Mouse (Mus musculus): ENCODE results near the gene Gadd45g. TPM values are rescaled to one million over a fixed set of nuclear protein-coding genes. Genes with fewer than 3 reads are reported as not detected.

Gadd45g gene
- total RNA-seq (2021), result 10 to 100 TPM; 10.1 to 33.9 TPM
- long read RNA-seq, experiment 1, transcript Gadd45g-201 (4 exons, 1,071 nt), result major isoform, 72 of 84 reads
- long read RNA-seq, experiment 1, partial matches to known transcripts, result 5 of 84 reads
- long read RNA-seq, experiment 1, other reads (novel, unspliced or antisense), result 4 of 84 reads
- long read RNA-seq, experiment 2, transcript Gadd45g-201 (4 exons, 1,071 nt), result major isoform, 146 of 157 reads
- long read RNA-seq, experiment 2, partial matches to known transcripts, result 4 of 157 reads
- long read RNA-seq, experiment 2, other reads (novel, unspliced or antisense), result 6 of 157 reads

DNA sequence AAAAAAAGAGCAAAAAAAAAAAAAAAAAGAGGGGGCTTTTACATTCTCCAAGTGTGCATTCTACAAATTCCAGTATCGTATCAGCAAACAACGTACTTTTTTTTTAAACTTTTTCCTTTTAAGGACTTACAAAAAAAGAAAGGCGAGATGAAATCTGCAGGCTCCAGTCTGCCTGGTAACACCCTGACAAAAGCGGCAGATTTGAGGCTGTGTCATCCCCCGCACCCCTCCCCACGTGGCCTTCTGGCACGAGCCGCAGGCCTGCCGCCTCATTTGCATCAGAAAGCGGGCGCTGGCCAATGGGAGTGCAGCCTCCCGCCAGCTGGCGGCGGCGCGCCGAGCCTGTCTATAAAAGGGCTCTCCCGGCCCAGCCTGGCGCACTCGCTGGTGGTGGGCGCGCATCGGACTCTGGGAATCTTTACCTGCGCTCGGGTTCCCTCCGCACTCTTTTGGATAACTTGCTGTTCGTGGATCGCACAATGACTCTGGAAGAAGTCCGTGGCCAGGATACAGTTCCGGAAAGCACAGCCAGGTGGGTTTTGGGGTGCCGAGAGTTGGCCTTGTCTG is at the start of gene Gadd45g:
Gene Gadd45g, plus strand, starts transcription at position 378 of the 567 bp plus-strand sequence.
- intact Hi-C loops (cut with DNase I; ENCODE audit: low total_unique reads), result loop anchor here (5.0 to 10.0 kb wide), 2 partner anchors 56 to 178 kb away; no protein-coding TSS in a partner anchor
- DNase-seq, result peak; percentile 97

DNA sequence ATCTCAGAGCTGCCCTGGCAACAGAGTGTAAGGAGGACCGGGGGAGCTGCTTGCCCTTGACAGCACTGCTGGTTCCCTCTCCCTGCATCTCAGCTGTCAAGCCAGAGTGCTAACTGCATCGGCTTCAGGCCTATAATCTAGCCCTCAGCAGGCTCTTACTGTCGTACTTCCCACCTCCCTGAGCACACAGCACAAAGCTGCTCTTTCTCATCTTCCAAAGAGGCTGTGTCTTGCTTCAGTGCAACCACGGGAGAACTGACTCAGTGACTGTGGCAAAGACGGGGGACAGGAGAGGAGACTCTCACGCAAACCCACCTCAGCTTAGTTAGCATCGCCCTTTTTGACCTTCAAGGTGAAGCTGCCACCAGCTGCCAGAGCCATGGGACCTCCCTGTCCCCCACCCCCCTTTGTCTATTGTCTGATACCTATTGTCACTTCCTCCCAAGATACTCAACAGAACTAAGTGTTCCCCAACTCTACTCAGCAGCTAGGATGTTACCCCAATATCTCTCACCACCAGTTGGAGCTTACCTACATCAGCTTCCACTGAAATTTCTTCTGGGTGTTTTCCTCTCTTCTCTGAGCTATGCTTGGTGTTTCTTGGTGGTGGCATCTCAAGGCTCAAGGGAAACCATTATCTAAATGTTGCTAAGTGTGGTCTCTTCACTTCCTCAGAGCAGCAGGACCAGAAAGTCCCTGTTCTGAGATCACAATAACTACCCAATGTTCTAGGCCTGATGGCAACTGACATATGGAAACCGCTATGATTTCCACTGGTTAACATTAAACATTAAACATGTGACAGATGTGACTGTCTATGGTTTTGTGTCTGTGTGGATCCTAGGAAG is 48.4 kb upstream of the Gadd45g start:
- DNase-seq, result no peak
- intact Hi-C loops (cut with DNase I; ENCODE audit: low total_unique reads), result no loop called here

DNA sequence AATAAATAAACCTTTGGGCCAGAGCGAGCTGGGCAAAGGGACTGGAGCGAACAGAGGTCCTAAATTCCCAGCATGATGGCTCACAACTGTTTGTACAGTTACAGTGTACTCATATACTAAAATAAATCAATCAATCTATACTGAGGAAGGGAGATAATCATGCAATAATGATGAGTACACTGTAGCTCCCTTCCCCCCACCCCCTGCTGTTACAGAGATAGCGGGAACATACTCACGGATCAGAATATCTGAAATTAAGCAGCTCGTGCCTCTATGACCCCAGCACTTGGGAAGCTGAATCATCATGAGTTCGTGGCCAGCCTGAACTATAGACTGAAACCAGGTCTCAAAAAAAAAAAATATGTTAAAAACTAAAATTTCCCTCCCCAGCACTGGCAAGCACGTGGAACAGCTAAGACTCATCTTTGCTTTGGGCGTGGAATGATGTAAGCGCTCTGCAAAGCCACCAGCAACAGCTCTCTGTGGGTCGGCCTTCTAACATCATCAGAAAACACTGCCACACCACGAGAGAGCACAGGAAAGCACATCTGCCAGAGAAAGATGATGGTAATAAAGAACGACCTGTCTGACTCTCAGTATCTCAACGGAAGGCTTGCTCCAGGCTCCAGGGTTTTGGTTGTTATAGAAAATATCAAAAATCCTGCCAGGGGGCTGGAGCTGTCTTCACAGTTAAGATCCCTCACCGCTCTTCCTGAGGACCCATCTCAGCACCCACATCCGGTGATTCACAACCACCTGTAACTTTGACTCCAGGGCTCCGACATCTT is 46.5 kb upstream of the Gadd45g start:
- DNase-seq, result no peak
- intact Hi-C loops (cut with DNase I; ENCODE audit: low total_unique reads), result no loop called here

DNA sequence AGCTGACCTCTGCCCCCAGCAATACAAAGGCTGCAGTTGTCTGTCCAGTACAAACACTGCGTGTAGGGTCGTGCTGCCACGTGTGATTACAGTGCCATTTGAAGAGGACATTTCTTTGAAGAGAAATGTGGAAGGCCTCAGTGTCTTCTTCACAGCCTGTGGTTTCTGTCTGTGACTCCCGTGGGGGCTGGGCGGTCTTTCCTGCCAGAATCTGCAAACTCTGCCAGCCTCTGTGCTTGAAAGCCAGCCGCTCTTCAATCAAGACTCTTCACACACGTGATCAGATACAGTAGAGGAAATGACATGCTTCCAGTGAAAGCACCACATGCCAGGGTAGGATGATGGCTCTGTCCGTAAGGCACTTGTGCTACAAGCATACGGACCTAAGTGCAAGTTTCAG is 45.6 kb upstream of the Gadd45g start:
- DNase-seq, result no peak
- intact Hi-C loops (cut with DNase I; ENCODE audit: low total_unique reads), result no loop called here

DNA sequence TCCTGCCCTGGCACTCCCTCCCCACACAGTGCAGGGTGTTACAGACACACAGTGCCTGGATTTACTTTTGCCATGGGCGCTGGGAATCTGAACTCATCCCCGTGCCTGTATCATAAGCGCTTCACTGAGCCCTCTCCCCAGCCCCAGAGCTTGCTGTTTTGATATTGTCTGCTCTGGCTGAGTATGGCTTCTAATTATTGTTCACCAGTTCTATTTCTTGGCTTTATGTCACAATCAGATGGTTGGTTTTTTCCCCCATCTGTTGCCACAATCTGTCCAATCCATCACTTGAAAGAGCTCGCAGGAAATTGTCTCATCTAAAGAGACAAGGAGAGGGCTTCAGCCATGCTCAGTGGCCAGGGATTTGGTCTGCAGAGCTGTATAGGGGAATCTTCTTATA is 40.8 kb upstream of the Gadd45g start:
- intact Hi-C loops (cut with DNase I; ENCODE audit: low total_unique reads), result no loop called here

DNA sequence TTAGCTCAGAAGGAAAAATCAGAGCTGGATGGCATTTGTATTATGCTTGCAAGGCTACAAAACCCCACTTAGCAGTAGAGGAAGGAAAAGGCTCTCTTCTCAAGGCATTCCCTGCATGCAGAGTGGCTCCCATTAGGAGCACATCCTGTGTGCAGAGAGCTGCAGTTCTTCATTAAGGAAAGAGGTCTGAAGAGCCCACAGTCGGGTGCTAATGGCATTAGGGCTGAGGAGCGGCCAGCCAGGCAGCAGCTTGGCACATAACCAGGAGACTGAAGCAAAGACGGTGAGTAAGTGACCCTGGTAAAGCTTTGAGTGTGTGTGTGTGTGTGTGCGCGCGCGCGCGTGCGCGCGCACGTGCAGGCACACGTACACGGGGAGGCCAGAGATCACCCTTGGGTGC is 40.3 kb upstream of the Gadd45g start:
- intact Hi-C loops (cut with DNase I; ENCODE audit: low total_unique reads), result no loop called here
- DNase-seq, result no peak

More for the DNA sequence above, 40.8 kb upstream of the Gadd45g start:
- no peak for DNase-seq

DNA sequence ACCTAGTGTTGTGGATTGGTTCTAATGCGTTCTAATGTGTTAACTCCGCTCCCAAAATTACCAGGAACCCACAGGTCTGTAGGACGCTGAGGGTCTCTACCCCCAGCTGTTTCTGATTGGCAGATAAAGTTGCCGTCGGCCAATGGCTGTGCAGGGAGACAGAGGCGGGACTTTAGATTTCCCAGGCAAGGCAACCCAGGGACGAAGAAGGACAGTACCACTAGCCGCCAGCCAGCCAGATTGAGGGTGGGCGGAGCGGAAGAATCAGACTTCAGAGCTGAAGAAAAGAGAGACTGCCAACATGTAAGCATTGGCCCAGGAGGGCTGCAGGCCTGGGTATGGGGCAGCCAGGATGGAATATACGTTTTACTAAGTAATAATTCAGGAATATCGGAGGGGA is 38.3 kb upstream of the Gadd45g start:
- no peak for DNase-seq
- intact Hi-C loops (cut with DNase I; ENCODE audit: low total_unique reads), result no loop called here

DNA sequence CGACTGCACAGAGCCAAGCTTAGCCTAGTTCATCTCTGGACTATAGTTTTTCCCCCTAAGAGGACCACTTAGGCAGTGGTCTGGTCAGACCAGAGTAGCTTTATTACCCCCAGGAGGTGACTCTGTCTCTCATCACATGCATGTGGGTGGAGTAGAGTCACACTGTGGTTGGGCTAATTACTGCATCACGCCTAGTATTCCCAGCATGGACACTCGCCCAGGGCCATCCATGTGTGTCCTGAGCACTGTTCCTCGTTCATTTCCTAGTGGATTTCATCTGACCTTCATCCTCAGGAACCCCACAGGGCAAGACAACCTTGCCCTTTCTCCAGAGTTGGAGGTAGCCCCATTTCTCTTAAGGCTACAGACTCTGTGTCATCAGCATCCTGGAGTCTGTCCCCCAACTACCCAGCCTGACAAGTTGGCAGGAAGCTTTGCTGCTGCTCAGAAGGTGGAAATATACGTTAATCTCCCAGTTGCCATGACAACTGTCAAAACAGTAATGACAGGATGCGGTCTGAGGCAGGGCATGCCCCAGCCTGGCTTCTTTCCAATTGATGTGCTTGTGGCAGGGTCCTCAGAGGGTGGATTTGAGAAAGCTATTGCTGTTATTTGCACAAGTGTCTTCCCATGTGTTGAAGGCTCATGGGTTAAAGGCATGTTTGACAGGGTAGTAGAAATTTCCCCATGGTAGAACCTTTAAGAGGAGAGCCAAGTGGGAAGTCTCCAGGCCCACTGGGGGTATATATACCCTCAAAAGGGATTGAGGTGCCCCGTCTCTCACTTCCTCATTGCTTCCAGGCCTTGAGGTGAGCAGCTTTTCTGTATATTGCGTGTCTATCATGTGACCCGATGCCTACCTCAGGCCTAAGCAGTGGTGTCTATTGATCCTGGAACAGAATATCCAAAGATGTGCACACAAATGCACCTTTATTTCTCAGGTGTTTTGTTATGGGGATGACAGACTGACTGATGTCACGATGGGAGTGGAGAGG is 32.6 kb upstream of the Gadd45g start:
- DNase-seq, result no peak
- intact Hi-C loops (cut with DNase I; ENCODE audit: low total_unique reads), result no loop called here

DNA sequence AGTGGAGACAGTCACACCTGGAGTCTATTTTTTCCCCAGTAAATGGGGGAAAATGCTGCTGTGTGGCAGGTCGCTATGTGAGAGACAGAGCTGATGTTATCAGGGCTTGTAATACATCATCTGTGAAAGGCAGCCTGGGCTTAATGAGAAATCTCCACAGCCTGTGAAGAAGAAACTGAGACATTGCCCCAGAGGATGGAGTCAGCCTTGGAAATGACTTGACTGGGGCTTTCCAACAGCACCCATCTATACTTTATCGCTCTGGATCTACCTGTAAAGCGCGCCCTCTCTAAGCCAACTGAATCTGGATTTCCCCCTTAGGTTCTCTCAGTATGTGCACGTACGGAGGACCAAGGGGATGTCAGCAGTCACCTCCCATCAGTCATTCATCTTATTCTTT is 31.8 kb upstream of the Gadd45g start:
- no peak for DNase-seq
- intact Hi-C loops (cut with DNase I; ENCODE audit: low total_unique reads), result no loop called here

DNA sequence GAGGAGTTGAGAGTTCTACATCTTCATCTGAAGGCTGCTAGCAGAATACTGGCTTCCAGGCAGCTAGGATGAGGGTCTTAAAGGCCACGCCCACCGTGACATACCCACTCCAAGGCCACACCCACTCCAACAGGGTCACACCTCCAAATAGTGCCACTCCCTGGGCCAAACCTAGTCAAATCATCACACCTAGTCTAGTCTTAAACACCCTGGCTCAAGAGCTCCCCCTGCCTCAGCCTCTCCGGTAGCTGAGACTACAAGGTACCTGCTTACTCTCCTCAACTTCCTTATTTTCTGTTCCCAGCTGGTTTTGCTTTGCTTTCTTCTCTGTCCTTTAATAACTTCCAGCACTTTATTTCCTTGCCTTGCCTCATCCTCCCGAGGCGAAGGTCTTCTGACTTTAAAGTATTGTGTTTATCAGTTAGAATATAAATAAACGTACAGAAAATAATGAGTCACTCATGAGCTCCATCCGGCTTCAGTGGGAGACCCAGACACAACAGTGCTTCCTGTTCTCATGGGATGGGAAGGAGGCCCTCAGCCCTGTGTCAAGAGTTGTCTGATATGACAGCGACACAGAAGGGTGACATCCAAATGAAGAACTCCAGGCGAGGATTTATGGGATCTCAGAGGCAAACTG is 30.5 kb upstream of the Gadd45g start:
- DNase-seq, result no peak
- intact Hi-C loops (cut with DNase I; ENCODE audit: low total_unique reads), result no loop called here

DNA sequence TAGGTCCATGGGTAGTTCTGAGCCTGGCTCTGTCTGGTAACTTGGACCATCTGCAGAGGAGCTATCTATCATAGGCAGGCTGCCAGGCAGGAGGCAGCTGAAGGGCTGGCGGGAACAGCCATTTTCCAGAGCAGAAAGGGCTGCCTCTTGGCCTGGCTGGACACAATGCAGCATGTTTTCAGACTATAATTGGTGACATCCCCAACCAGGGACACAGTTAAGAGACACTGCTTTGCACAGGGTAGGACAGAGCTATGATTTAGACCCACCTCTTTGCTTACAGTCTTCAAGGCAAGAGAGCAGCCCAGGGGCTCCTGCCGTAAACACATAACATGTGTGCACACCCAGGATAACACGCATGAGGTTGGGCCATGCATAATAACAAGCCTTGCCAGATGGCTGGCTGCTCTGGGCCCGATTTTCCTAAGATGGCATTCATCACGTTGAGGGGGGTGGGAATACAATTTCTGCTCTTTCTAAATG is 29.9 kb upstream of the Gadd45g start:
- intact Hi-C loops (cut with DNase I; ENCODE audit: low total_unique reads), result no loop called here
- peak; percentile 19 for DNase-seq

DNA sequence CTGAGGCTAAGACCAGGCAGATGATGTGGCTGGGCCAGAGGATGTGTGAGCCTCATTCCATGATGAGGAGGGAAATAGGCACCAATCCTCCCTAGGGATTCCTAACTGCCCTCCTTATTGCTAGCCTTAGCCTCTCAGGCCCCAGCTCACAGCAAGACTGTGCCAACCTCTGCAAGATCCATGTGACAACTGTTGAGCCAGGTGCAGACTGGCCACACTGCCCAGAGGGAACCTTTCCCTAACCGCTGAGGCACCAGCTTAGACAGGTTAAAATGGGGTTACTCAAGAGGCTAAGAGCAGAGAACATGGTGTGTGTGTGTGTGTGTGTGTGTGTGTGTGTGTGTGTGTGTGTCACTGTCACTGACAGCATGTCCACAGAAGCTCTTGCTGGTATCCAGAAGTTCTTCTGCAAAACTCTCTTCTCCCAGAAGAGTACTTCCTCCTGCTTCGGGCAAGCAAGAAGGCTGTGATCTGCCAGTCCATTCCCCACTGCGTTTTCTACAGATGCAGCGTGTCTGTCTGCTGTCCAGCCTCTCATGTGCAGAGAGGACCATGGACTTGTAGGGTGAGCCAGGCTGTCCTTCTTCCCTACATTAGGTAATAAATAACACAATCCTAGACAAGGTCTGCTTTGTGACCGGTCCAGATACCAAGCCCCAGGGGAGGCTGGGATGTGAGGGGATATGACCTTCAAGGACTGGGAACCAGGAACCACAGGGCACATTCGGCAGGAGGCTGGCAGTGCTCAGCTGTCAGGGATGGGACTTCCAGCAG is 28.1 kb upstream of the Gadd45g start:
- intact Hi-C loops (cut with DNase I; ENCODE audit: low total_unique reads), result no loop called here
- DNase-seq, result no peak

DNA sequence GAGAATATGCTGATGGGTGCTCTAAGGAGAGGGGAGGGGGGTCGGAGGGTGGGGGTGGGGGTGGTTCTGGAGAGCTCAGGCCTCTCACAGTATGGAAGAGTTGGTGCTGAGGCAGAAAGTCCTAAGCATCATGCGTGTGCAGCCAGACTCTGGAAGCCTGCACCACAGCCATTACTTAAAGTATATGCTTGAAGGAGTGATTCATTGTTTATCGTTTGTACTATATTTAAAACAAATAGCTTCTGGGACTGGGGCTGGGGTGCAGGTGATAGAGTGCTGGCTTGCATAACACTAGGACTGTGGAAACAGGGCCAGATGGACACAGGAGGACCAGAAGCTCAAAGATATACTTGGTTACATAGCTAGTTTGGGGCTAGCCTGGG is 27.5 kb upstream of the Gadd45g start:
- no peak for DNase-seq
- intact Hi-C loops (cut with DNase I; ENCODE audit: low total_unique reads), result no loop called here

DNA sequence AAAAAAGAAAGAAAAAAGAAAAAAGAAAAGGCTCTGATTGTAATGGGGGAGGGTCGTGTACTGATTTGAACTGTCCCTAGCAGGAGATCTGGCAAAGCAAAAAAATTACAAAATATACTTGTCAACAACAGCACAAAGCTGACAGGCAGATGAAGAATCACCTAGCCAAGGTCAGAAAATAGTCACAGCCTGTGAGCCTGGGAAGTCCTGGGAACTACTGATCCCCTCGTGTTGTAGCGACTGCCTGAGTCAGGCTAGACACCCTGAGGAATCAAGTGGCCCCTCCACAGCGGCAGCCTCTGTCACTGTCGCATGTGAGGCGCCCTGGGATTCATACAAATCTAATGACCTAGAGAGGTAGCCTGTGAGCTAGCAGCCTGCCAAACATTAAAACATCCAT is 27.1 kb upstream of the Gadd45g start:
- no peak for DNase-seq
- intact Hi-C loops (cut with DNase I; ENCODE audit: low total_unique reads), result no loop called here

DNA sequence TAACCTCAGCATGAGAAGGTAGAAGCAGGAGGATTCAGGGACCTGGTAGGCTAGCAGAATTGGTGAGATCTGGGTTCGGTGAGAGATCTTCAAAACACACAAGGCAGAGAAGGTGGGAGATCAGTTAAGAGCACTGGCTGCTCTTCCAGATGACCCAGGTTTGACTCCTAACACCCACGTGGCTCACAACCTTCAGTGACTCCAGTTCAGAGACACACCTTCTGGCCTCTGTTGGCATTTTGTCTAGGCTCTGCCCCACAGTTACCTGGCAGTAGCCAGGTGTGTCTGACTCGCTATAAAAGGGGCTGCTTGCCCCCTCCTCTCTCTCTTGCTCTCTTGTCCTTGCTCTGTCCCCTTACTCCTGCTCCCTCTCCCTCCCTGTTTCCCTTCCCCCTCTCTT is 24.5 kb upstream of the Gadd45g start:
- intact Hi-C loops (cut with DNase I; ENCODE audit: low total_unique reads), result no loop called here
- DNase-seq, result no peak

DNA sequence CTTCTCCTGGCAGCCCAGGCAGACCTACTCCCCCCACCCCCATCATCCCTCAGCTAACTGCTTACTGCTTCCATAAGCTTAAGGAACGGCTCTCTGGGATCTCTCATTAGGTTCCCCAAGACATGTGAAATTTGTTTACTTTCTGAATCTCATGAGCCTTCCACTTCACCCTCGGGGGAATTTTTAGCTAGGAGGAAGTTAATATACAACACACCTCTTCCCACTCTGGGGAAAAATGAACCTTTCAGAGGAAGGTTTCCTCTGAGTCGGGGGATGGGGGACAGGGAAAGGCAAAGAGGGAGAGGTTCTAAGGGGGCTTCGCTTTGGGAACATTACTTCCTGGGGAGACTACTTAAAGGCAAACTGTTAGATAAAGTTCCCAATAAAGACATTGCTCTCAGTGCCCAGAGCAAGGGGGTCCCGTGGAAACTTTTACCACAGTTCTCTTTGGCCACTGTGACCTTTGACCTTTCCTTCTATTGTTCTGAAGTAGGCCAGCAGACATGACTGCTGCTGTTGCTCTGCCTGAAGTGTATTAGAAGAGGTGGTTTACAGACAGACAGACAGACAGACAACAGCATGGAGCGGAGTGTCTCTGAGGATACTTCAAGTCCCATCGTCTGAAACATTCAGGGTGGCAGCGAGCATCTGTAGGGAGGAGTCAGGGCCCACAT is 22.5 kb upstream of the Gadd45g start:
- DNase-seq, result no peak

More for the DNA sequence above, 22.5 kb upstream of the Gadd45g start:
- intact Hi-C loops (cut with DNase I; ENCODE audit: low total_unique reads), result no loop called here
